Mouse (Mus musculus): ENCODE results near the gene Slc7a1. TPM values are rescaled to one million over a fixed set of nuclear protein-coding genes. Genes with fewer than 3 reads are reported as not detected.

Slc7a1 gene
- polyA plus RNA-seq, 1 experiment from 2014 or later, result 18.3 TPM

GRCm38 (mm10) chr5:148387820-148388219 lies 11.9 kb downstream of the Slc7a1 start:
- no peaks in the 10 kb centered on the region for H3K4me1 ChIP-seq (ENCODE audit: control insufficient read depth, insufficient read depth, low read length)
- H3K4me3 ChIP-seq (ENCODE audit: low read depth, low read length), result no peak overlapping the region
- no peak overlapping the region for H3K9ac ChIP-seq (ENCODE audit: low read length)
- no peaks in the 10 kb centered on the region for H3K9me3 ChIP-seq (ENCODE audit: control insufficient read depth, low read length)
- no peaks in the 10 kb centered on the region for H3K36me3 ChIP-seq (ENCODE audit: control insufficient read depth, insufficient read depth, low read length)
- H3K4me2 ChIP-seq, result no peak overlapping the region
- H3K27me3 ChIP-seq (ENCODE audit: control insufficient read depth, insufficient read depth, low read length), result no peaks in the 10 kb centered on the region
- ATAC-seq (ENCODE audit: low FRiP score) (no peak), DNase-seq (ENCODE audit: low spot score, missing footprints) (no peak)
- H3K27ac ChIP-seq (ENCODE audit: low read depth, low read length), result no peak overlapping the region
- 93% methylated on average over 2 of the region's 2 CpGs for WGBS

GRCm38 (mm10) chr5:148386471-148386870 lies 13.2 kb downstream of the Slc7a1 start:
- 87% methylated on average over 9 of the region's 9 CpGs for WGBS
- H3K4me2 ChIP-seq, result no peak overlapping the region
- no peaks in the 10 kb centered on the region for H3K4me1 ChIP-seq (ENCODE audit: control insufficient read depth, insufficient read depth, low read length)

GRCm38 (mm10) chr5:148384501-148385055 lies 15.1 kb downstream of the Slc7a1 start:
- Histone ChIP-seq H3K27me3 (ENCODE audit: control insufficient read depth, insufficient read depth, low read length) (no peaks in the 10 kb centered on the region), H3K4me3 (ENCODE audit: low read depth, low read length) (no peak overlapping the region), H3K9me3 (ENCODE audit: control insufficient read depth, low read length) (no peaks in the 10 kb centered on the region), H3K9ac (ENCODE audit: low read length) (no peak overlapping the region), H3K4me1 (ENCODE audit: control insufficient read depth, insufficient read depth, low read length) (no peaks in the 10 kb centered on the region), H3K36me3 (ENCODE audit: control insufficient read depth, insufficient read depth, low read length) (no peaks in the 10 kb centered on the region; the same call in 1 of the 2 replicates), H3K4me2 (no peak overlapping the region), H3K27ac (ENCODE audit: low read depth, low read length) (no peak overlapping the region)
- no peak for DNase-seq (ENCODE audit: low spot score, missing footprints)
- ATAC-seq (ENCODE audit: low FRiP score), result no peak
- 90% methylated on average over 9 of the region's 9 CpGs for WGBS

More at GRCm38 (mm10) chr5:148386471-148386870, 13.2 kb downstream of the Slc7a1 start:
- no peak overlapping the region for H3K9ac ChIP-seq (ENCODE audit: low read length)
- no peaks in the 10 kb centered on the region for H3K9me3 ChIP-seq (ENCODE audit: control insufficient read depth, low read length)
- DNase-seq (ENCODE audit: low spot score, missing footprints) (no peak), ATAC-seq (ENCODE audit: low FRiP score) (no peak)
- H3K27ac ChIP-seq (ENCODE audit: low read depth, low read length), result no peak overlapping the region
- H3K36me3 ChIP-seq (ENCODE audit: control insufficient read depth, insufficient read depth, low read length), result no peaks in the 10 kb centered on the region; the same call in 1 of the 2 replicates
- H3K27me3 ChIP-seq (ENCODE audit: control insufficient read depth, insufficient read depth, low read length), result no peaks in the 10 kb centered on the region
- H3K4me3 ChIP-seq (ENCODE audit: low read depth, low read length), result no peak overlapping the region

- DNase-seq (ENCODE audit: low spot score, missing footprints) (no peak), ATAC-seq (ENCODE audit: low FRiP score) (no peak)
- Histone ChIP-seq H3K4me1 (ENCODE audit: control insufficient read depth, insufficient read depth, low read length) (no peaks in the 10 kb centered on the region), H3K36me3 (ENCODE audit: control insufficient read depth, insufficient read depth, low read length) (no peaks in the 10 kb centered on the region; the same call in 1 of the 2 replicates), H3K4me3 (ENCODE audit: low read depth, low read length) (no peak overlapping the region), H3K27ac (ENCODE audit: low read depth, low read length) (no peak overlapping the region), H3K4me2 (no peak overlapping the region), H3K9me3 (ENCODE audit: control insufficient read depth, low read length) (no peaks in the 10 kb centered on the region), H3K27me3 (ENCODE audit: control insufficient read depth, insufficient read depth, low read length) (no peaks in the 10 kb centered on the region), H3K9ac (ENCODE audit: low read length) (no peak overlapping the region)
- WGBS, result 90% methylated on average over 14 of the region's 14 CpGs
Observed at GRCm38 (mm10) chr5:148383841-148384500, 15.7 kb downstream of the Slc7a1 start.

- H3K27ac ChIP-seq (ENCODE audit: low read depth, low read length), result no peak overlapping the region
- no peak overlapping the region for H3K4me2 ChIP-seq
- no peak overlapping the region for H3K4me3 ChIP-seq (ENCODE audit: low read depth, low read length)
- DNase-seq (ENCODE audit: low spot score, missing footprints) (no peak), ATAC-seq (ENCODE audit: low FRiP score) (no peak)
- H3K27me3 ChIP-seq (ENCODE audit: control insufficient read depth, insufficient read depth, low read length), result no peaks in the 10 kb centered on the region
- H3K36me3 ChIP-seq (ENCODE audit: control insufficient read depth, insufficient read depth, low read length), result no peaks in the 10 kb centered on the region; the same call in 1 of the 2 replicates
- H3K9me3 ChIP-seq (ENCODE audit: control insufficient read depth, low read length), result no peaks in the 10 kb centered on the region; the same call in 1 of the 2 replicates
- no peak overlapping the region for H3K9ac ChIP-seq (ENCODE audit: low read length)
- H3K4me1 ChIP-seq (ENCODE audit: control insufficient read depth, insufficient read depth, low read length), result no peaks in the 10 kb centered on the region
- WGBS, result 76% methylated on average over 8 of the region's 8 CpGs
Observed at GRCm38 (mm10) chr5:148381083-148381482, 18.6 kb downstream of the Slc7a1 start.

- DNase-seq (ENCODE audit: low spot score, missing footprints) (no peak), ATAC-seq (ENCODE audit: low FRiP score) (no peak)
- H3K4me3 ChIP-seq (ENCODE audit: low read depth, low read length), result no peak overlapping the region
- H3K27me3 ChIP-seq (ENCODE audit: control insufficient read depth, insufficient read depth, low read length), result no peaks in the 10 kb centered on the region
- no peaks in the 10 kb centered on the region; the same call in 1 of the 2 replicates for H3K36me3 ChIP-seq (ENCODE audit: control insufficient read depth, insufficient read depth, low read length)
- H3K9ac ChIP-seq (ENCODE audit: low read length), result no peak overlapping the region
- no peak overlapping the region for H3K27ac ChIP-seq (ENCODE audit: low read depth, low read length)
- WGBS, result 91% methylated on average over 6 of the region's 6 CpGs
- H3K9me3 ChIP-seq (ENCODE audit: control insufficient read depth, low read length), result no peaks in the 10 kb centered on the region; the same call in 1 of the 2 replicates
- H3K4me1 ChIP-seq (ENCODE audit: control insufficient read depth, insufficient read depth, low read length), result no peaks in the 10 kb centered on the region
- H3K4me2 ChIP-seq, result no peak overlapping the region
Observed at GRCm38 (mm10) chr5:148380246-148380504, 19.5 kb downstream of the Slc7a1 start.

GRCm38 (mm10) chr5:148379455-148380245 lies 20.1 kb downstream of the Slc7a1 start:
- H3K9ac ChIP-seq (ENCODE audit: low read length), result no peak overlapping the region
- H3K4me1 ChIP-seq (ENCODE audit: control insufficient read depth, insufficient read depth, low read length), result no peaks in the 10 kb centered on the region
- H3K36me3 ChIP-seq (ENCODE audit: control insufficient read depth, insufficient read depth, low read length), result no peaks in the 10 kb centered on the region; the same call in 1 of the 2 replicates
- H3K27me3 ChIP-seq (ENCODE audit: control insufficient read depth, insufficient read depth, low read length), result no peaks in the 10 kb centered on the region
- no peak overlapping the region for H3K4me2 ChIP-seq
- WGBS, result 87% methylated on average over 17 of the region's 17 CpGs
- DNase-seq (ENCODE audit: low spot score, missing footprints) (no peak), ATAC-seq (ENCODE audit: low FRiP score) (no peak)
- no peak overlapping the region for H3K27ac ChIP-seq (ENCODE audit: low read depth, low read length)
- no peak overlapping the region for H3K4me3 ChIP-seq (ENCODE audit: low read depth, low read length)
- no peaks in the 10 kb centered on the region; the same call in 1 of the 2 replicates for H3K9me3 ChIP-seq (ENCODE audit: control insufficient read depth, low read length)

- Histone ChIP-seq H3K27ac (ENCODE audit: low read depth, low read length) (no peak overlapping the region), H3K9me3 (ENCODE audit: control insufficient read depth, low read length) (no peaks in the 10 kb centered on the region; the same call in 1 of the 2 replicates), H3K36me3 (ENCODE audit: control insufficient read depth, insufficient read depth, low read length) (no peaks in the 10 kb centered on the region; the same call in 1 of the 2 replicates), H3K4me2 (no peak overlapping the region), H3K27me3 (ENCODE audit: control insufficient read depth, insufficient read depth, low read length) (no peaks in the 10 kb centered on the region), H3K4me3 (ENCODE audit: low read depth, low read length) (no peak overlapping the region), H3K4me1 (ENCODE audit: control insufficient read depth, insufficient read depth, low read length) (no peaks in the 10 kb centered on the region), H3K9ac (ENCODE audit: low read length) (no peak overlapping the region)
- ATAC-seq (ENCODE audit: low FRiP score) (no peak), DNase-seq (ENCODE audit: low spot score, missing footprints) (no peak)
- 91% methylated on average over 3 of the region's 3 CpGs for WGBS
Observed at GRCm38 (mm10) chr5:148378707-148379106, 21.0 kb downstream of the Slc7a1 start.

GRCm38 (mm10) chr5:148378232-148378508 lies 21.5 kb downstream of the Slc7a1 start:
- no peaks in the 10 kb centered on the region for H3K4me1 ChIP-seq (ENCODE audit: control insufficient read depth, insufficient read depth, low read length)
- DNase-seq (ENCODE audit: low spot score, missing footprints), result no peak

More at GRCm38 (mm10) chr5:148378232-148378508, 21.5 kb downstream of the Slc7a1 start:
- Histone ChIP-seq H3K4me2 (no peak overlapping the region), H3K27me3 (ENCODE audit: control insufficient read depth, insufficient read depth, low read length) (no peaks in the 10 kb centered on the region), H3K4me3 (ENCODE audit: low read depth, low read length) (no peak overlapping the region), H3K27ac (ENCODE audit: low read depth, low read length) (no peak overlapping the region), H3K9ac (ENCODE audit: low read length) (no peak overlapping the region), H3K9me3 (ENCODE audit: control insufficient read depth, low read length) (no peaks in the 10 kb centered on the region; the same call in 1 of the 2 replicates), H3K36me3 (ENCODE audit: control insufficient read depth, insufficient read depth, low read length) (no peaks in the 10 kb centered on the region; the same call in 1 of the 2 replicates)
- 88% methylated on average over 4 of the region's 4 CpGs for WGBS
- ATAC-seq (ENCODE audit: low FRiP score), result no peak
